Mouse (Mus musculus) thymus, postnatal 10 days (tissue): ENCODE data around the gene Slc35c2.

Source experiments
- DNase-seq, 2 experiments: peaks; one replicate each; pipeline ENCODE4 v3.0.0; 2021; ENCODE audit warnings: low spot score in 2 of 2

Slc35c2 gene

GRCm38 (mm10) chr2:165275824-165276223 lies 11.8 kb downstream of the Slc35c2 start:
- DNase-seq, result peak in 1 of 2 experiments; percentile 63

- no peak for DNase-seq
Measured at GRCm38 (mm10) chr2:165275124-165275640, 12.5 kb downstream of the Slc35c2 start.

GRCm38 (mm10) chr2:165273589-165273988 lies 14.1 kb downstream of the Slc35c2 start:
- DNase-seq, result no peak

GRCm38 (mm10) chr2:165271326-165271725 lies 16.3 kb downstream of the Slc35c2 start:
- no peak for DNase-seq

GRCm38 (mm10) chr2:165270858-165271257 lies 16.8 kb downstream of the Slc35c2 start:
- no peak for DNase-seq

DNA sequence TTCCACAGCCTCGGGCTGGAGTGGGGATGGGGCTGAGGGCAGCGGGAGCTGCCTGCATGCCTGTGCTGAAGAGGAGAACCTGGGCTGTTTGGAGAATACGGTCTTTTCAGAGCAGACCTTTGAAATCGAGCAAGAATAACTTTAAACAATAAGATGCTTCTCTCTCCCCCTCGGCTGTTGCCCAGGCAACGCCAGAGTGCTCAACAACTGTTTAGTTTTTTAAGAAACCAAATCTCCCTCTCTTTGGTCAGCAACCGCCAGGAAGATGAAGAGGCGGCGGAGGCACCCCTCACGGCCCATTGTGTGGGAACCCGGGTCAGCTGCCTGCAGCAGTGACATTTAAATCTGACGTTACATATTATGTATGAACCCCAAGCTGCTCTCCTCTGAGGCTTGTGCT lies 20.9 kb downstream of the Slc35c2 start:
- no peak for DNase-seq

DNA sequence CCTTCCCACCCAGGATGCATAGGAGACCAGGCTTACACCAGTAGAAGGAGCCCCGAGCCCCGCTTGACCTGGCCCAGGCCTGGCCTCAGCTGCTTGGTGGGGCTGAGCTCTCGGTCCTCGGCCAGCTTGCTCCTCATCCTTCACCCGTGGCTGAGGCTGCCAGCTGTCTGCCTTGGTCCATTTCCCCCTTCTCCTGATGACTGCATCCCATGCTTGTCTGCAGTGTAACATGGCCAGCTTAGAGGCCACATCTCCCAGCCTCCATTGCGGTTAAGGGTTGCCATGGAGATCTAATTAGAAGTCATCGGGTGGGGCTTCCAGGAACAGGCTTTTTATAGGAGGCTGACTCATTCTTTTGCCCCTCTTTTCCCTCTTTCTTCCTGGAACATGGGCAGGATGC lies 23.8 kb downstream of the Slc35c2 start:
- DNase-seq, result no peak

GRCm38 (mm10) chr2:165262274-165262990 lies 25.2 kb downstream of the Slc35c2 start:
- DNase-seq, result no peak

- DNase-seq, result no peak
Measured at GRCm38 (mm10) chr2:165259859-165260258, 27.8 kb downstream of the Slc35c2 start.

DNA sequence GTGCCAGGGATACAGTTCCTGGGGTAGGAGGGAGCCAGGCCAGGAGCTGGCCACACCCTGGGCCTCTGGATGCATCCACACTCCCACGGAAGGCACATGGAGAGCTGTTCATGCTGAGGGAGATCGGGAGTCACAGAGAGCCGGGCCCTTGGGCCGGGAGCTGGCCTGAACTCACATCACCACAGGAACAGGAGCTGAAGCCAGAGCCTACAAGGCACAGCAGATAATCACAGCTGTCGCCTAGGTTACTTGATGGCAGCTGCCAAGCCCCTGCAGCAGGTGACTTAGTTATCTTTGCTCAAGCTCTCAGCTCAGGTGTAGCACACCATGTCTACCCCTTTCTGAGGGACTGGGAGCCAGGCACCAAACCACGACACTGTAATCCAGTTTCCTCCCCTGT lies 29.3 kb downstream of the Slc35c2 start:
- no peak for DNase-seq

- no peak for DNase-seq
Measured at GRCm38 (mm10) chr2:165257151-165257834, 30.4 kb downstream of the Slc35c2 start.

DNA sequence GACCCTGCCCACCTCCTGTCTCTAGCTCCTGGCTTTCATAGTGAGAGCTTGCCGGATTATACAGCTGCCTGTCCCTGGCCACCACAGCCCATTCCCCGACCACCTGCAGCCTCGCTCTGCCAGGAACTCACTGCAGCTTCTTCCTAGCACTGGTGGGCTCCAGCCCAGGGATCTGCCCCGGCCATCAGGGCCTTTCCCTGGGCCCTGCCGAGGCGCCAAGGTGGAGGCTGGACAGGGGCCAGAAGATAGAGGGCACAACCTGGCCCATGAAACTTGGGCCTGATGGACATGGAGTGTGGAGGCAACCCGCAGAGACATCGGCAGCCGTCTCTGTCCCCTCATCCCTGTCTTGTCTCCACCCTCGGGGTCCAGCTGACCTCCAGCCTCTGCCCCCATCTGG lies 31.5 kb downstream of the Slc35c2 start:
- DNase-seq, result no peak

- no peak for DNase-seq
Measured at GRCm38 (mm10) chr2:165253867-165254266, 33.8 kb downstream of the Slc35c2 start.

GRCm38 (mm10) chr2:165253269-165253668 lies 34.4 kb downstream of the Slc35c2 start:
- no peak for DNase-seq

- DNase-seq, result no peak
Measured at GRCm38 (mm10) chr2:165252801-165253200, 34.9 kb downstream of the Slc35c2 start.

DNA sequence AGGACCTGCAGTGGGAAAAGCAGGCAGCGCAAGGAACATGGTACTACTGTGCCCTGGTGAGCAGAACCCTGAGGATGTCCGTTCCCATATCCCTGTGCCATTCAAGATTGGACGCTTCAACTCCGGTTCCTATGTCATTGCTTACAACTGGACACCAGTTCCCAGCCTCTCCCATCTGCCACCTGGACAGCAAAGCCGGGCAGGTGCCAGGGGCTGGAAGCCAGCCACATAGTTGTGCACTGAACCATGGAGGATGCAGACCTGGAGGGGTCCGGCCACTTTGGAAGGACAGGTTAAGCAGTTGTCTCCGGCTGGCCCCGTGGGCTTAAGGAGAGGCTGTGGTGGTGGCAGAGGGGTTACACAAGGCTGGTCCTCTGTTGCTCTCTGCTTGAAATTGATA lies 35.3 kb downstream of the Slc35c2 start:
- no peak for DNase-seq

- no peak for DNase-seq
Measured at GRCm38 (mm10) chr2:165250903-165251302, 36.8 kb downstream of the Slc35c2 start.

DNA sequence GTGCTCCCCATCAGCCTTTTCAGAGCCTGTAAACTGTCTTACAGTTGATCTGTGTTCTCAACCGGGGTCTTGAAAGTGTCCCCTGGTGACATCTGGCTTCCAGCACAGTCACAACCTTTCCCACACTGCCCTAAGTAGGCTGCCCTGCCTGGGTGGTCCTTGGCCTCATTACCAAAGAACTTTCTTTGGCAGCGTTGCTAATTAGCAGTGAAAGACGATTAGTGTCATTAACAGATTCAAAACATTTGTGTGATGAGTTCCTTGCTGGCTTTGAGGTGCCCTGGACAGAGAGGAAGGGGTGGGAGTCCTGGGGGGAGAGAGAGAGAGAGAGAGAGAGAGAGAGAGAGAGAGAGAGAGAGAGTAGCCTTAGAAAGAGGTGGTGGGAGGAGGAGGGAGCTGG lies 38.7 kb downstream of the Slc35c2 start:
- DNase-seq, result no peak

- no peak for DNase-seq
Measured at GRCm38 (mm10) chr2:165246349-165246748, 41.3 kb downstream of the Slc35c2 start.

DNA sequence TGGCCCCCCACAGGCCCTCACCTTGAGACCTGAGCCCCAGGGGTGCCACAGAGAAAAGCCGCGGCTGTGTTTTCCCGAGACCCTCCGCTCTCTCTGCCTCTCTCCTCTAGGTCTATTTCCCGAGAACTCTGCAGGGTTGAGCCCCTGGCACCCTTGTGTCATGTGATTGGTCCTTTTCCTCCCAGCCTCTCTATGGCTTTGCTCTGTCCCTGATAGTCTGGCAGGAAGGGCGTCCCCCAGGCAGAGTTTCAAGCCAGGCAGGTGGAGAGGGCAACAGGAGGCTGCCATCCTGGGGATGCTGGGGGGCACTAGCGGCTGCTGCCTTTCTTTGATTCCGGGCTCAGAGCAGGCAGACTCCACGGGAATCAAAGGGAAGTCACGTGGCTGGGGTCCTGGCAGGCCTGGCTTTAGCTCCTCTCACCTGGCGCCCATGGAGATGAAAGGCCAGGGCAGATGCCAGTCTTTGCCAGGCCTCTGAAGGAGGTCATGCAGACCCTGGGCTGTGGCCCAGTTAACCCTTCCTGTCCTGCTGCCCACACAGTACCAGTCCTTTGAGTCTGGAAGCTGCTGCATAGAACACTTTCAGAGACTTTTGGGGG lies 44.4 kb downstream of the Slc35c2 start:
- DNase-seq, result no peak

DNA sequence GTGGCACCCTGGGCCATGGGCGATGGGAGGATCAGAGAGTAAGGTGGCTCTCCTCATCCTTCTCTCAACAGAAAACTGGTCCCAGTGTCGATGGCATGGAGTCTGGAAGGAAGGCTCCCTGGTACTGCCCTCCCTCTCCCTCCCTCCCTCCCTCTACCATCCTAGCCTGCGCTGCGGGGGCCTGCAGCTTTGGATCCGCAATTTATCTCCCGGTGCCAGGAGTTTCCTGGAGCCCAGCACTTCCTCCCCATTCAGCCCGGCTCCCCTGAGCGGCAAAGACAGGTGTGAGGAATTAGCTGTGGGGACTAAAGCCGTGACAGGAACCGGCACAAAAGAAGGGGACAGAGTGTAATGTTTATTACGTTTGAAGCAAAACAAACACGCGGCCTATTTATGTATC lies 45.1 kb downstream of the Slc35c2 start:
- DNase-seq, result no peak

DNA sequence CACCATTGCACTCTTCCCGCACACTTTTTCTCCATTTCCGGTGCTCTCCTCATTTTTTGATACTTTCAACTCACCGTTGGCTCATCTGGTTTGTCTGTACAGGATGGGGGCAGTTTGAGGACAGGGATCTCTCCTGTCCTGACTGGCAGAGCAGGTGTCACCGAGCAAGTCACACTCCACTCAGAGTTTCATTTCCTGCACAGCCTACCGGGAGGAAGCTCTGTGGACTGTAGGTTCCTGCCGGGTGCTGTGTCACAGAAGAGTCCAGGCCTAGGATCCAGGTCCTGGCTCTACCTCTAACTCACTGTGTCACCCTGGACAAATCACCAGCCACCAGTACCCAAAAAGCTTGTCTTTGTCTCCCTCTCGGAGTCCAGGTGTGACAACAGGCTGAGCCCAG lies 45.9 kb downstream of the Slc35c2 start:
- no peak for DNase-seq

- no peak for DNase-seq
Measured at GRCm38 (mm10) chr2:165240371-165240770, 47.3 kb downstream of the Slc35c2 start.
